Mouse (Mus musculus) liver, postnatal 0 days (tissue): ENCODE data around the gene Slc35c2. TPM values are rescaled to one million over a fixed set of nuclear protein-coding genes. Genes with fewer than 3 reads are reported as not detected.

Experiments used
- ATAC-seq: fragments of 200-750 bp; cut with Nextera tagmentation; 2 replicates; pipeline ENCODE4 v1.8.0; 2017; ENCODE audit warnings: mild to moderate bottlenecking, moderate library complexity
- DNase-seq: peaks from one replicate; pipeline ENCODE4 v3.0.0-alpha.2; 2016
- H3K27ac ChIP-seq: fragments of 300-500 bp; sonication (generic); 2 replicates; pipeline ENCODE4 v1.5.1; 2014; ENCODE audit warnings: antibody characterized with exemption, moderate library complexity, mild to moderate bottlenecking, low read depth
- H3K27me3 ChIP-seq: fragments of 300-500 bp; sonication (generic); 2 replicates; pipeline ENCODE4 v1.6.1; 2014; ENCODE audit warnings: low read length, control low read depth, mixed read lengths; ENCODE audit not compliant: insufficient read depth
- H3K36me3 ChIP-seq: fragments of 300-500 bp; sonication (generic); replicated peaks from 2 replicates; pipeline ENCODE4 v1.6.1; 2014; ENCODE audit warnings: mild to moderate bottlenecking, control low read depth, low read length, moderate library complexity, mixed read lengths; ENCODE audit not compliant: insufficient read depth
- H3K4me1 ChIP-seq: fragments of 300-500 bp; sonication (generic); 2 replicates; pipeline ENCODE4 v1.6.1; 2014; ENCODE audit warnings: antibody characterized with exemption, mild to moderate bottlenecking, control low read depth; ENCODE audit not compliant: insufficient read depth
- H3K4me2 ChIP-seq: fragments of 300-500 bp; sonication (generic); 2 replicates; pipeline ENCODE4 v1.6.1; 2014; ENCODE audit warnings: low read depth, mild to moderate bottlenecking, low read length, moderate library complexity, mixed read lengths
- H3K4me3 ChIP-seq: fragments of 300-500 bp; sonication (generic); 2 replicates; pipeline ENCODE4 v1.5.1; 2014; ENCODE audit warnings: low read depth, low read length
- H3K9ac ChIP-seq: fragments of 300-500 bp; sonication (generic); replicated peaks from 2 replicates; pipeline ENCODE4 v1.6.1; 2014; ENCODE audit warnings: mild to moderate bottlenecking, moderate library complexity
- H3K9me3 ChIP-seq: fragments of 300-500 bp; sonication (generic); 2 replicates; pipeline ENCODE4 v1.6.1; 2016; ENCODE audit warnings: mild to moderate bottlenecking, control low read depth, low read length, mixed read lengths
- CTCF ChIP-seq: sonication (generic); IDR thresholded peaks from 2 replicates; pipeline ENCODE4 v1.5.1; 2016; ENCODE audit warnings: antibody characterized with exemption, low read depth
- EP300 ChIP-seq: IDR thresholded peaks from 2 replicates; pipeline ENCODE4 v1.6.1; 2016; ENCODE audit warnings: antibody characterized with exemption, low read depth, mild to moderate bottlenecking
- WGBS: fragments of 180-500 bp; shearing (Covaris S2); extraction: QIAGEN DNeasy Blood & Tissue Kit; methylation state at CpG from one replicate; pipeline ENCODE4 v1.1.7; 2014; ENCODE audit not compliant: insufficient replicate concordance; 5-methylcytosine and 5-hydroxymethylcytosine counted together
- polyA plus RNA-seq: library from polyadenylated mRNA; unstranded; fragments of >200 nt; fragmentation: Nextera tagmentation; extraction: Ambion mirVana; gene quantifications from 2 replicates; pipeline ENCODE4 v1.2.1, GENCODE M21; 2015

The Slc35c2 gene
- polyA plus RNA-seq, 1 experiment from 2014 or later = 30.5 TPM

GRCm38 (mm10) chr2:165259859-165260258 is 27.8 kb downstream of the Slc35c2 start:
- WGBS = 60% methylated on average over 8 of the region's 8 CpGs
- no peak for DNase-seq
- Histone ChIP-seq H3K9me3 (no peaks in the 10 kb centered on the region), H3K4me2 (no peak overlapping the region), H3K4me3 (no peak overlapping the region), H3K4me1 (no peaks in the 10 kb centered on the region), H3K36me3 (no peaks in the 10 kb centered on the region), H3K27ac (no peak overlapping the region), H3K27me3 (peaks cover 6% of the 10 kb centered on the region; the same call in 1 of the 2 replicates), H3K9ac (no peak overlapping the region)
- ATAC-seq = no peak
- TF ChIP-seq EP300 = no peak
- no peak for TF ChIP-seq CTCF

DNA sequence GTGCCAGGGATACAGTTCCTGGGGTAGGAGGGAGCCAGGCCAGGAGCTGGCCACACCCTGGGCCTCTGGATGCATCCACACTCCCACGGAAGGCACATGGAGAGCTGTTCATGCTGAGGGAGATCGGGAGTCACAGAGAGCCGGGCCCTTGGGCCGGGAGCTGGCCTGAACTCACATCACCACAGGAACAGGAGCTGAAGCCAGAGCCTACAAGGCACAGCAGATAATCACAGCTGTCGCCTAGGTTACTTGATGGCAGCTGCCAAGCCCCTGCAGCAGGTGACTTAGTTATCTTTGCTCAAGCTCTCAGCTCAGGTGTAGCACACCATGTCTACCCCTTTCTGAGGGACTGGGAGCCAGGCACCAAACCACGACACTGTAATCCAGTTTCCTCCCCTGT is 29.3 kb downstream of the Slc35c2 start:
- 67% methylated on average over 6 of the region's 6 CpGs for WGBS
- Histone ChIP-seq H3K4me2 (no peak overlapping the region), H3K9ac (no peak overlapping the region), H3K4me3 (no peak overlapping the region), H3K27me3 (peaks cover 8% of the 10 kb centered on the region), H3K9me3 (no peaks in the 10 kb centered on the region), H3K27ac (no peak overlapping the region), H3K36me3 (no peaks in the 10 kb centered on the region), H3K4me1 (no peaks in the 10 kb centered on the region)
- no peak for ATAC-seq
- DNase-seq = no peak
- TF ChIP-seq CTCF = no peak
- TF ChIP-seq EP300 = no peak

GRCm38 (mm10) chr2:165257151-165257834 is 30.4 kb downstream of the Slc35c2 start:
- peaks cover 18% of the 10 kb centered on the region for H3K27me3 ChIP-seq
- DNase-seq (no peak), ATAC-seq (no peak)
- no peaks in the 10 kb centered on the region for H3K4me1 ChIP-seq
- no peak overlapping the region for H3K27ac ChIP-seq
- H3K9ac ChIP-seq = no peak overlapping the region
- WGBS = 64% methylated on average over 10 of the region's 11 CpGs
- H3K9me3 ChIP-seq = no peaks in the 10 kb centered on the region
- no peak overlapping the region for H3K4me2 ChIP-seq
- no peak for TF ChIP-seq CTCF
- no peak for TF ChIP-seq EP300
- H3K4me3 ChIP-seq = no peak overlapping the region
- H3K36me3 ChIP-seq = no peaks in the 10 kb centered on the region

DNA sequence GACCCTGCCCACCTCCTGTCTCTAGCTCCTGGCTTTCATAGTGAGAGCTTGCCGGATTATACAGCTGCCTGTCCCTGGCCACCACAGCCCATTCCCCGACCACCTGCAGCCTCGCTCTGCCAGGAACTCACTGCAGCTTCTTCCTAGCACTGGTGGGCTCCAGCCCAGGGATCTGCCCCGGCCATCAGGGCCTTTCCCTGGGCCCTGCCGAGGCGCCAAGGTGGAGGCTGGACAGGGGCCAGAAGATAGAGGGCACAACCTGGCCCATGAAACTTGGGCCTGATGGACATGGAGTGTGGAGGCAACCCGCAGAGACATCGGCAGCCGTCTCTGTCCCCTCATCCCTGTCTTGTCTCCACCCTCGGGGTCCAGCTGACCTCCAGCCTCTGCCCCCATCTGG is 31.5 kb downstream of the Slc35c2 start:
- Histone ChIP-seq H3K27me3 (peaks cover 18% of the 10 kb centered on the region), H3K4me2 (no peak overlapping the region), H3K9ac (no peak overlapping the region), H3K36me3 (no peaks in the 10 kb centered on the region), H3K4me1 (no peaks in the 10 kb centered on the region), H3K27ac (no peak overlapping the region), H3K9me3 (no peaks in the 10 kb centered on the region), H3K4me3 (no peak overlapping the region)
- DNase-seq (no peak), ATAC-seq (no peak)
- TF ChIP-seq CTCF = no peak
- no peak for TF ChIP-seq EP300
- WGBS = 66% methylated on average over 10 of the region's 10 CpGs

DNA sequence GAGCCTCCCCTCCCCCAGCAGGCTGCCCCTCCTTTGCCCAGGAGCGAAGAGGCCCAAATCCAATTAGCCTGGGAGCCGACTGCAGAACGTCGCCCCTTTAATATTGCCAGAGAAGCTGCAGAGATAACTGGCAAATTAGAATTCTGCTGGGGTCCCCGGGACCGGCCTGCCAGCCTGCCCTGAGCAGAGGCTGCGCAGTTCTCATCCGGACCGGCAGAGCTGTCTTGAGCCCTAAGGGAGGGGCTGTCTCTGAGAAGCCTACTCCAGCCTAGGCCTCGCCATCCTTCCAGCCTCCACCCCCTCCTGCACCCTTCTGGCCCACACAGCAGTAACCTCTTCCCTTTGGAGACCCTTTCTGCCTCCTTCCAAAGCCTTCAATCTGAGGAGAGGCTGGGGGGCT is 33.8 kb downstream of the Slc35c2 start:
- TF ChIP-seq CTCF = no peak
- TF ChIP-seq EP300 = no peak
- no peaks in the 10 kb centered on the region for H3K4me1 ChIP-seq
- ATAC-seq (no peak), DNase-seq (no peak)
- no peaks in the 10 kb centered on the region for H3K9me3 ChIP-seq
- peaks cover 18% of the 10 kb centered on the region for H3K27me3 ChIP-seq
- no peak overlapping the region for H3K4me3 ChIP-seq
- no peak overlapping the region for H3K27ac ChIP-seq
- WGBS = 17% methylated on average over 10 of the region's 10 CpGs
- H3K36me3 ChIP-seq = no peaks in the 10 kb centered on the region
- H3K4me2 ChIP-seq = no peak overlapping the region
- no peak overlapping the region for H3K9ac ChIP-seq

GRCm38 (mm10) chr2:165253269-165253668 is 34.4 kb downstream of the Slc35c2 start:
- H3K4me1 ChIP-seq = no peaks in the 10 kb centered on the region
- 62% methylated on average over 8 of the region's 8 CpGs for WGBS
- ATAC-seq (no peak), DNase-seq (no peak)
- no peaks in the 10 kb centered on the region for H3K9me3 ChIP-seq
- no peak overlapping the region for H3K9ac ChIP-seq
- H3K36me3 ChIP-seq = no peaks in the 10 kb centered on the region
- no peak overlapping the region for H3K4me2 ChIP-seq
- H3K4me3 ChIP-seq = no peak overlapping the region
- no peak overlapping the region for H3K27ac ChIP-seq
- H3K27me3 ChIP-seq = peaks cover 18% of the 10 kb centered on the region
- no peak for TF ChIP-seq CTCF
- no peak for TF ChIP-seq EP300
